Mouse (Mus musculus): Measurements from ENCODE around the gene Ifngr2.

GRCm38 (mm10) chr16:91547974-91548373 lies 1.1 kb downstream of the Ifngr2 start:
- TF ChIP-seq POLR2A (IDR thresholded peaks at IDR 0.05; ENCODE audit: borderline replicate concordance, low read depth, low read length) (no peak), CTCF (IDR thresholded peaks at IDR 0.05; ENCODE audit: low read depth, low read length) (no peak)

Data from bone marrow macrophage, adult 2 months (primary cell).